Mouse (Mus musculus) midbrain, embryonic 14.5 days (tissue): Measurements from ENCODE around the gene Kdm6b. TPM values are rescaled to one million over a fixed set of nuclear protein-coding genes. Genes with fewer than 3 reads are reported as not detected.

Experiments
- ATAC-seq: fragments of 200-750 bp; cut with Nextera tagmentation; 2 replicates; pipeline ENCODE4 v1.8.0; 2017; ENCODE audit warnings: moderate number of reproducible peaks, moderate library complexity; ENCODE audit not compliant: low FRiP score, low TSS enrichment
- DNase-seq: peaks from one replicate; pipeline ENCODE4 v3.0.0-alpha.2; 2015
- H3K27ac ChIP-seq: fragments of 300-500 bp; sonication (generic); replicated peaks from 2 replicates; pipeline ENCODE4 v1.5.1; 2014; ENCODE audit warnings: mild to moderate bottlenecking, low read depth, low read length, moderate library complexity
- H3K27me3 ChIP-seq: fragments of 300-500 bp; sonication (generic); 2 replicates; pipeline ENCODE4 v1.6.1; 2014; ENCODE audit warnings: low read length, control low read depth, mixed read lengths; ENCODE audit not compliant: control insufficient read depth, insufficient read depth
- H3K36me3 ChIP-seq: fragments of 300-500 bp; sonication (generic); 2 replicates; pipeline ENCODE4 v1.6.1; 2014; ENCODE audit warnings: low read length, control low read depth; ENCODE audit not compliant: control insufficient read depth, insufficient read depth
- H3K4me1 ChIP-seq: fragments of 300-500 bp; sonication (generic); 2 replicates; pipeline ENCODE4 v1.6.1; 2014; ENCODE audit warnings: mild to moderate bottlenecking, antibody characterized with exemption, low read length, control low read depth; ENCODE audit not compliant: control insufficient read depth, insufficient read depth
- H3K4me2 ChIP-seq: fragments of 300-500 bp; sonication (generic); 2 replicates; pipeline ENCODE4 v1.6.1; 2014; ENCODE audit warnings: mild to moderate bottlenecking, low read length, moderate library complexity
- H3K4me3 ChIP-seq: fragments of 300-500 bp; sonication (generic); replicated peaks from 2 replicates; pipeline ENCODE4 v1.5.1; 2014; ENCODE audit warnings: low read depth, low read length
- H3K9ac ChIP-seq: fragments of 300-500 bp; sonication (generic); replicated peaks from 2 replicates; pipeline ENCODE4 v1.6.1; 2014; ENCODE audit warnings: mild to moderate bottlenecking, low read length, moderate library complexity
- H3K9me3 ChIP-seq: fragments of 300-500 bp; sonication (generic); 2 replicates; pipeline ENCODE4 v1.6.1; 2016; ENCODE audit warnings: low read length, control low read depth, mixed read lengths; ENCODE audit not compliant: control insufficient read depth
- WGBS: fragments of 180-500 bp; shearing (Covaris S2); extraction: QIAGEN DNeasy Blood & Tissue Kit; methylation state at CpG from one replicate; pipeline ENCODE4 v1.1.7; 2014; 5-methylcytosine and 5-hydroxymethylcytosine counted together
- polyA plus RNA-seq: library from polyadenylated mRNA; unstranded; fragments of >200 nt; fragmentation: Nextera tagmentation; extraction: Ambion mirVana; gene quantifications from 2 replicates; pipeline ENCODE4 v1.2.1, GENCODE M21; 2014

Kdm6b gene
- 41.1 and 41.2 TPM in 2 replicates for polyA plus RNA-seq

DNA sequence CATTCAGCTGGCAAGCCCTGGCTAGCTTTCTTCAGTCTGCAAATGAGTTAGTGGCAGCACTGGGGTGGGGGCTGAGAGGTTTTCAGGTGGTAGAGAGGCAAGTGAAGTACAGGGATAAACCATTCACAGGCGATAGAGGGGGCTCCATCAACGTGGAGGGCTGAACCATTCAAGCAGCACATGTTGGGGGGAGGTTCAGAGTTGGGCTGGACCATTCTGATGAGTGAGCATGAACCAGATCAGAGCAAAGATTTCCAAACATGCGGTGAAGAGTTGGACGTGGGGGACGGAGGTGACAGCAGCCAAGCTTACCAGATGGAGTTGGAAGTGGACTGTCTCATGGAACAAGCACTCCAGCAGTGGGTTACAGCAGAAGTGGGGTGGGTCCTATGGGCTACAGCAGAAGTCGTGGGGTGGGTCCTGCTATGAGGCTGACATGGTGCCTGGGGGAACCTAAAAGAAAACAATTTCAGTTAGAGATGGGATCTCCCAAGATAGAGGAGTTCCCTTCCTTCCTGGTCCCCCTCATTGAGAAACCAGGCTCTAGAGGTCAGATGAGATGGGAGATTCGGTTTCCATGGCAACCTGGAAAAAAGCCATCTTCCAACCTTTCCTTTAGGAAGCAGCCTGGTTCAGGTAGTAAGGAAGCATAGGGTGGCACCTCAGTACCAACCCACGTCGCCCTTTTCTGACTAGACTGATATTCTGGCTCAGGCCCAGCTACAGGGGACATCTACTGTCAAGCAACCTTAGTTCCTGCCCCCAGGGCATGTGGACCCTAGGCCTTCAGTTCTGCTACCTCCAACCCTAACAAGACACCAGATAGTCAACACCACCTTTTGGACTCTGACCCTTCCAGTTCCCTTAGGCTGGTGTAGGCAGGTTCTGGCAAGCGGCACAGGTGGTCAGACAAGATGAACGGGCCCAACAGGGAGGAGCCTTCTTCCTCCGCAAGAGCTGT is at the start of gene Kdm6b:
TSS of gene Kdm6b (minus strand) at position 455 of the 961 bp plus-strand sequence.
- H3K27me3 ChIP-seq, result no peaks in the 10 kb centered on the region
- peak within 1 kb of the TSS; percentile 62 for H3K4me3 ChIP-seq
- no peaks in the 10 kb centered on the region for H3K9me3 ChIP-seq
- peaks cover 56% of the 10 kb centered on the region for H3K4me1 ChIP-seq
- ATAC-seq (no peak), DNase-seq (peak; percentile 84)
- peak within 1 kb of the TSS; percentile 92 for H3K9ac ChIP-seq
- WGBS, result 36% methylated on average over 12 of the region's 12 CpGs
- H3K36me3 ChIP-seq, result peaks cover 16% of the 10 kb centered on the region
- peak within 1 kb of the TSS; percentile 100 for H3K27ac ChIP-seq
- peak within 1 kb of the TSS; percentile 99 for H3K4me2 ChIP-seq

DNA sequence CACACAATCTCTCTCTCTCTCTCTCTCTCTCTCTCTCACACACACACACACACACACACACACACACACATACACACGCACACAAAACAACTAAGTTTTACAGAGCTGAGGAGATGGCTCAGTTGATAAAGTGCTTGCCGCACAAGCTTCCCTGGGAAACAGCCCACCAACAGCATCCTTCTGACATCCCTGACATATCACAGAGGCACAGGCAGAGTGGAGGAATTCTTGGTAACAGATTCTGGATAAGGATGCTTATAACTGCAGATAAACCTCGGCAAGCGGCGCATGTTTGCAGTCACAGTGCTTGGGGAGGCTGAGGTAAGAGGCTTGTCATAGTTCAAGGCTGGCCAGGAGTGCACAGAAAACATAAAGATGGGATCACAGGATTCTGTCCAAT is 48.1 kb upstream of the Kdm6b start:
- no peaks in the 10 kb centered on the region for H3K36me3 ChIP-seq
- no peaks in the 10 kb centered on the region for H3K27me3 ChIP-seq
- no peak overlapping the region; the same call in 1 of the 2 replicates for H3K9ac ChIP-seq
- no peaks in the 10 kb centered on the region for H3K9me3 ChIP-seq
- ATAC-seq (no peak), DNase-seq (no peak)
- H3K4me3 ChIP-seq, result no peak overlapping the region
- WGBS, result 81% methylated on average over 5 of the region's 5 CpGs
- H3K4me2 ChIP-seq, result no peak overlapping the region
- H3K27ac ChIP-seq, result no peak overlapping the region
- no peaks in the 10 kb centered on the region for H3K4me1 ChIP-seq

DNA sequence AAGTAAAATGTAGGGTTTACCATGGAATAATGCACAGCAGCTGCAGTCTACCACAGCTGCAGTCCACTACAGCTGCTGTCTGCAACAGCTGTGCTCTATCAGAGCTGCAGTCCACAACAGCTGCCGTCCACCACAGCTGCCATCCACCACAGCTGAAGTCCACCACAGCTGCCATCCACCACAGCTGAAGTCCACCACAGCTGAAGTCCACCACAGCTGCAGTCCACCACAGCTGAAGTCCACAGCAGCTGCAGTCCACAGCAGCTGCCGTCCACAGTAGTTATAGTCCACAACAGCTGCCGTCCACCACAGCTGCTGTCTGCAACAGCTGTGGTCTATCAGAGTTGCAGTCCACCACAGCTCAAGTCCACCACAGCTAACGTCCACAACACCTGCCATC is 46.4 kb upstream of the Kdm6b start:
- Histone ChIP-seq H3K4me2 (no peak overlapping the region), H3K27ac (no peak overlapping the region), H3K9ac (no peak overlapping the region), H3K36me3 (no peaks in the 10 kb centered on the region), H3K4me3 (no peak overlapping the region), H3K9me3 (no peaks in the 10 kb centered on the region), H3K4me1 (no peaks in the 10 kb centered on the region), H3K27me3 (no peaks in the 10 kb centered on the region)
- WGBS, result 79% methylated on average over 4 of the region's 4 CpGs
- ATAC-seq (no peak), DNase-seq (no peak)

DNA sequence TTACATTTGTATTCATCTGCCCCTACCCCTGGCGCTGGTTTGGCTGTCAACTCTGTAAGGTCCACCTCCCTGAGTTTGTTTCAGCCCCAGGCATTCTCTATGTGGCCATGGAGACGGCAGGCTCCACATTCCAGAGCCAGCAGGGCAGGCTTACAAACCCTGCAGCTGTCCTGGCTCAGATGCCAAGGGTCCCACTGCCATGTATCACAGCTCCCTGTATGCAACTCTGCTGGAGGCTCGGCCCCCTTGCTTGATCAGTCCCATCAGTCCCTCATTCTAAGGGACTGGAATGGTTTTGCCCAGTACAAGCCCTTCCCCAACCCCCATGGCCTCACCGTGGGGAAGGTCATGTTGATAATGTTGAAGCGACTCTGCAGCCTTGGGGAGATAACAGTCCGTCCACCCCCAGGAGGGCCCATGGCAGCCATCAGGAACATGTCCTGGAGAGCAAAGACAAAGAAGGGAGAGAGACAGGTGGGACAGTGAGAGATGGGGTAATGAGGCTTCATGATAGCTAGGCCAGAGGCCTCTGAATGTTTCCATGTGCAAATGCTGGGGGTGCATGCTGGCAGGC is 43.6 kb upstream of the Kdm6b start:
- ATAC-seq (no peak), DNase-seq (peak; percentile 66)
- no peak overlapping the region for H3K4me2 ChIP-seq
- no peak overlapping the region for H3K4me3 ChIP-seq
- no peaks in the 10 kb centered on the region for H3K9me3 ChIP-seq
- H3K27ac ChIP-seq, result peak overlapping the region; percentile 61
- H3K27me3 ChIP-seq, result no peaks in the 10 kb centered on the region
- no peak overlapping the region for H3K9ac ChIP-seq
- WGBS, result 14% methylated on average over 6 of the region's 6 CpGs
- H3K36me3 ChIP-seq, result no peaks in the 10 kb centered on the region
- no peaks in the 10 kb centered on the region for H3K4me1 ChIP-seq

DNA sequence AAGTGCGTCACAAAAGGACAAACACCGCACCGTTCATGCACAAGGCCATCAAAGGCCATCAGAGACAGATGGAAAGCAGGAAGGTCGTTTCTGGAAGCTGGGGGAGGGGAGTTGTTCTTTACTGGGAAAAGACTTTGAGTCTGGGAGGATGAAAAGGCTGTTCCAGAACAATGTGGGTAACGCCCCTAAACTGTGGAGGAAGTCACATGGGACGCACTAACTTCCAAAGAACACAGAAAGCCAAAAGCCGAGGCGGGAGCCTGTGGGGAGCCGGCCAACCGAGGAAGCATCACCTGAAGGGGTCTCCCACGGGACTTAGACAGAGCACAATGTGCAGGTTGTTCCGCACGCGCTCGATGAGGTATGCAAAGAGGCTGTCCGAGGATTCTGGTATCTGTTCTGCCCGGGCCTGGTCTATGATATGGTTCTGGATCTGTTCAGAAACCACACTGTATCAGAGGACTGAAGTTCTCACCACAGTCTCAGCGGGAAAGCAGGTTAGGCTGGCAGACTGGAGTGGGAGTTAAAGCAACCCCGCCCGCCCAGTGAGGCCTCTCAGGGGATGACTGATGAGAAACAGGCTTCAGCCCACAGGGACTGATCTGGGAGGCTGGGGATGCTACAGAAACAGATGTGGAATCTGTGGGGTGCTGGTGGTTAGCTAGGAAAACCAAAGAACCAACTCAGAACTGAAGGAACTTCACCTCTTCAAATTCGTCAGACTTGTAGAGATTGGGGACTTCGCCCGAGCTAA is 38.8 kb upstream of the Kdm6b start:
- Histone ChIP-seq H3K36me3 (no peaks in the 10 kb centered on the region), H3K4me3 (no peak overlapping the region), H3K27me3 (no peaks in the 10 kb centered on the region), H3K9ac (no peak overlapping the region), H3K27ac (no peak overlapping the region), H3K4me1 (no peaks in the 10 kb centered on the region), H3K9me3 (no peaks in the 10 kb centered on the region), H3K4me2 (no peak overlapping the region)
- 57% methylated on average over 23 of the region's 23 CpGs for WGBS
- ATAC-seq (no peak), DNase-seq (peak; percentile 13)

DNA sequence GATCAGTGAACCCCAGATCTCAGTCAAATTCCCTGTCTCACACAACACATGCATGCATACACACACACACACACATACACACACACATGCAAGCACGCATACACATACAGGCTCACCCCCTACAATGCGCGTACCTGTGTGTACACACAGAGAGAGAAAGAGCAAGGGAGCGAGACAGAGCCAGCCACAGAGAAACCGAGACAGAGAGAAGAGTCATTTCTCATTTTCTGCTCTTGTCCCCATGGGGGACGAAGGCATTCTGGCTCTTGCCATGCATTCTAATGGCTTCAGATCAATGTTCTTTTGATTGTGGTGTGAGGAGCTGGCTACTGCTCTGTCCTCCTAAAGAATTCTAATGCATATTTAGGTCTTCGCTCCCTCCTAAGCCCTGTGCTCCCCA is 33.8 kb upstream of the Kdm6b start:
- H3K4me3 ChIP-seq, result no peak overlapping the region
- H3K27me3 ChIP-seq, result no peaks in the 10 kb centered on the region
- no peak overlapping the region for H3K4me2 ChIP-seq
- ATAC-seq, result no peak
- H3K36me3 ChIP-seq, result no peaks in the 10 kb centered on the region
- 70% methylated on average over 7 of the region's 7 CpGs for WGBS
- H3K9me3 ChIP-seq, result no peaks in the 10 kb centered on the region
- no peak overlapping the region for H3K9ac ChIP-seq
- DNase-seq, result peak; percentile 30
- peak overlapping the region; percentile 45 for H3K27ac ChIP-seq
- no peaks in the 10 kb centered on the region for H3K4me1 ChIP-seq

DNA sequence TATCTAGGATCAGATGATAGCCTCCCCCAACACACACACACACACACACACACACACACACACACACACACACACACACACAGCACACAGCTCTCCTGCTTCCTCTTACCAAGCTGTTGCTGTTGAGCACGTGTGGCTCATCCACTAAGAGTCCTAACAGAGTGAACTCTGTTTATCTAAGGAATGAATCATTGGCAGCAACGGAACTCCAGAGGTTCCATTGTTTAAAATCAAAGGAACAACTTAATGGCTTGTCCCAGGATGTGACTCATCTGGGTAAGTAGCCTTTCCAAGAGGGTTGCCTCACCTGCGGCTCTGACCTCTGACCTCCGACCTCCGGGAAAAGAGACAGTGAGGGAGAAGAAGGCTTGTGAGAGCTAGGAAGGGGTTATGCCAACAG is 29.9 kb upstream of the Kdm6b start:
- H3K27ac ChIP-seq, result no peak overlapping the region
- no peaks in the 10 kb centered on the region for H3K27me3 ChIP-seq
- H3K4me1 ChIP-seq, result no peaks in the 10 kb centered on the region
- 62% methylated on average over 5 of the region's 5 CpGs for WGBS
- H3K9ac ChIP-seq, result no peak overlapping the region
- no peak for DNase-seq
- H3K9me3 ChIP-seq, result no peaks in the 10 kb centered on the region
- H3K4me2 ChIP-seq, result no peak overlapping the region
- H3K36me3 ChIP-seq, result no peaks in the 10 kb centered on the region
- no peak overlapping the region for H3K4me3 ChIP-seq
- ATAC-seq, result no peak

DNA sequence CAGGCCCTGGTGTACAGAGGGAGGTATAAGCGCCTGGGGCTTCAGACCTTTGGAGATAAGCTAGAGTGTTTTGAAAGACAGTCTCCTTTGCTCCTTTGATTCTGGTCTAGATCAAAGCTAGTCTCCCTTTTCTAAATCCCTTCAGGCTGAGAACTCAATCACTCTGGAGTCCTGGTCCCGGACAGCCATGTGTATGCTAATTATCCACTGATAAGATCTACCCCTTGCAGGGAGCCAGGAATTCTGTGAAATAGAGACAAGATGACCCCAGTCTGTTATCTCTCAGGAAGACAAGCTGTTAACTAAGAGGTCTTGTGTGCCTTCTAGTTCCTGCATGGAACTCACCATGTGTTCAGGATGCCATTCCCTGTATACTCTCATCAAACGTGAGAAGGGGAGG is 23.8 kb upstream of the Kdm6b start:
- Histone ChIP-seq H3K36me3 (no peaks in the 10 kb centered on the region), H3K4me1 (no peaks in the 10 kb centered on the region), H3K9me3 (no peaks in the 10 kb centered on the region), H3K27me3 (no peaks in the 10 kb centered on the region), H3K4me3 (no peak overlapping the region), H3K27ac (no peak overlapping the region), H3K9ac (no peak overlapping the region), H3K4me2 (no peak overlapping the region)
- no peak for ATAC-seq
- WGBS, result 33% methylated on average over 3 of the region's 3 CpGs
- no peak for DNase-seq
